Mouse (Mus musculus) spleen, adult 18-20 months (tissue): Measurements from ENCODE around the gene Babam1.
A peak's percentile ranks its signal among the peaks of the same experiment; 100 is the strongest.
"Not testable (repeated sequence)": the region's sequence is repeated elsewhere in the genome, so short reads cannot be mapped to it uniquely, and the experiment has no call there.

Experiments used
- DNase-seq, 2 experiments: peaks; one replicate each; pipeline ENCODE4 v3.0.0; 2022; ENCODE audit warnings: mixed read lengths in 2 of 2

Gene Babam1

GRCm38 (mm10) chr8:71406099-71407015 is 9.7 kb downstream of the Babam1 start:
- DNase-seq = peak; percentile 52 to 63

GRCm38 (mm10) chr8:71407441-71407840 is 10.8 kb downstream of the Babam1 start:
- no peak for DNase-seq

GRCm38 (mm10) chr8:71408231-71408630 is 11.6 kb downstream of the Babam1 start:
- DNase-seq = no peak

GRCm38 (mm10) chr8:71411535-71412273 is 15.0 kb downstream of the Babam1 start:
- DNase-seq = no peak

GRCm38 (mm10) chr8:71422121-71422520 is 25.5 kb downstream of the Babam1 start:
- no peak for DNase-seq

GRCm38 (mm10) chr8:71432935-71433334 is 36.3 kb downstream of the Babam1 start:
- not testable (repeated sequence) for DNase-seq

- DNase-seq = no peak
Measured at GRCm38 (mm10) chr8:71437041-71437440, 40.4 kb downstream of the Babam1 start.

GRCm38 (mm10) chr8:71441404-71441803 is 44.7 kb downstream of the Babam1 start:
- peak in 1 of 2 experiments; percentile 35 for DNase-seq

GRCm38 (mm10) chr8:71445096-71445495 is 48.4 kb downstream of the Babam1 start:
- DNase-seq = no peak

- no peak for DNase-seq
Measured at GRCm38 (mm10) chr8:71451337-71451736, 54.7 kb downstream of the Babam1 start.

GRCm38 (mm10) chr8:71451777-71452176 is 55.1 kb downstream of the Babam1 start:
- DNase-seq = no peak

- DNase-seq = no peak
Measured at GRCm38 (mm10) chr8:71452669-71453068, 56.0 kb downstream of the Babam1 start.
